Mouse (Mus musculus): ENCODE results near the gene Stat4. TPM values are rescaled to one million over a fixed set of nuclear protein-coding genes. Genes with fewer than 3 reads are reported as not detected.

The Stat4 gene
- polyA plus RNA-seq, 1 experiment from 2014 or later = 0.46 TPM

DNA sequence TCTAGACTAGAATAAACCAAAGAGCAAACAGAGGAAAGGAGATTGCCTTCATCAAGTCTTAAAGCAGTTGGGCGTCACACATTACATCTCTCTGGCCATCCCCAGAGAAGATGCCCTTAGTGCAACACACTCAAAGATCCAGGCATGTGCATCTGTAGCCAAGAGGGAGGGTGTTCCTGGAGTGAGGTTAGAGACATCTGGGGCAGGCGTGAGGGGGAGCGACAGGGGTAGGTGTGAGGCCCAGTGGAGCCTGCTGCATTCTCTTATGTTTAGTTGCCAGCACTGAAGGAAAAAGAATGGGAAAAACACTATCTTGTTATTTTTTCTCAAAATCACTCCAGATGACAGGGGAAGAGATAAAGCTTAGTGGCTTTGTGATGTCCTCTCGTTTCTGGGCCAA lies 156.2 kb downstream of the Stat4 start:
- H3K9ac ChIP-seq (ENCODE audit: low read length) = no peak overlapping the region
- no peaks in the 10 kb centered on the region for H3K27me3 ChIP-seq (ENCODE audit: control insufficient read depth, insufficient read depth, low read length)
- H3K4me1 ChIP-seq (replicated peaks; ENCODE audit: control insufficient read depth, insufficient read depth) = no peaks in the 10 kb centered on the region
- H3K36me3 ChIP-seq (ENCODE audit: control insufficient read depth, insufficient read depth, low read length) = peaks cover 16% of the 10 kb centered on the region; the same call in 1 of the 2 replicates
- ATAC-seq (ENCODE audit: low FRiP score, low TSS enrichment) (no peak), DNase-seq (ENCODE audit: low spot score) (no peak)
- H3K4me3 ChIP-seq (ENCODE audit: low read depth, low read length) = no peak overlapping the region
- WGBS = 78% methylated on average over 4 of the region's 4 CpGs
- TF ChIP-seq CTCF (IDR thresholded peaks at IDR 0.05; ENCODE audit: low read depth) (no peak), EP300 (optimal IDR thresholded peaks at IDR 0.05) (no peak)
- no peak overlapping the region for H3K27ac ChIP-seq (replicated peaks)
- no peak overlapping the region for H3K4me2 ChIP-seq (replicated peaks; ENCODE audit: low read depth)
- H3K9me3 ChIP-seq (ENCODE audit: control insufficient read depth, low read length) = no peaks in the 10 kb centered on the region

GRCm38 (mm10) chr1:52143596-52144156 lies 156.7 kb downstream of the Stat4 start:
- no peak overlapping the region for H3K27ac ChIP-seq (replicated peaks)
- no peaks in the 10 kb centered on the region for H3K9me3 ChIP-seq (ENCODE audit: control insufficient read depth, low read length)
- H3K4me3 ChIP-seq (ENCODE audit: low read depth, low read length) = no peak overlapping the region
- peaks cover 13% of the 10 kb centered on the region; the same call in 1 of the 2 replicates for H3K36me3 ChIP-seq (ENCODE audit: control insufficient read depth, insufficient read depth, low read length)
- 78% methylated on average over 7 of the region's 7 CpGs for WGBS
- no peak overlapping the region for H3K4me2 ChIP-seq (replicated peaks; ENCODE audit: low read depth)
- no peak for ATAC-seq (ENCODE audit: low FRiP score, low TSS enrichment)
- DNase-seq (ENCODE audit: low spot score) = no peak
- TF ChIP-seq CTCF (IDR thresholded peaks at IDR 0.05; ENCODE audit: low read depth) (no peak), EP300 (optimal IDR thresholded peaks at IDR 0.05) (no peak)
- no peak overlapping the region for H3K9ac ChIP-seq (ENCODE audit: low read length)
- H3K27me3 ChIP-seq (ENCODE audit: control insufficient read depth, insufficient read depth, low read length) = no peaks in the 10 kb centered on the region
- no peaks in the 10 kb centered on the region for H3K4me1 ChIP-seq (replicated peaks; ENCODE audit: control insufficient read depth, insufficient read depth)

DNA sequence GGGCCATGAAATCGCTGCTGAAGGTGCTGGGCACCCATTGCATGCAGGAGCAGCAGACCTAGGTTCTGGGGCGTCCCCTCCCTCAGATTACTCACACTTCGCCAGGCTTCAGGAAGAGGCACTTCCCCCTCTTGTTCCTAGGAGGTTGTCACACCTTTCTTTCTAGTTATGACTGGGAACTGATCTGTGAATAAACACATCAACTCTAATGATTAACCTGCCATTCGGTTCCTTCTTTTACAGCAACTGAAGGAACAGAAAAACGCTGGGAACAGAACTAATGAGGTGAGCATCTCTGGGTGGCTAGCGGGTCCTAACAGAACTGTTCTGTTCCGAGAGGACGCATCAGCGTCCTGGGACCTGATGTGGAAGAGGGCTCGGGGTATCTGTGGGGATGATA lies 158.0 kb downstream of the Stat4 start:
- Histone ChIP-seq H3K4me1 (replicated peaks; ENCODE audit: control insufficient read depth, insufficient read depth) (no peaks in the 10 kb centered on the region), H3K4me2 (replicated peaks; ENCODE audit: low read depth) (no peak overlapping the region), H3K27ac (replicated peaks) (no peak overlapping the region), H3K27me3 (ENCODE audit: control insufficient read depth, insufficient read depth, low read length) (no peaks in the 10 kb centered on the region), H3K36me3 (ENCODE audit: control insufficient read depth, insufficient read depth, low read length) (peaks cover 5% of the 10 kb centered on the region; the same call in 1 of the 2 replicates), H3K9ac (ENCODE audit: low read length) (no peak overlapping the region), H3K9me3 (ENCODE audit: control insufficient read depth, low read length) (no peaks in the 10 kb centered on the region), H3K4me3 (ENCODE audit: low read depth, low read length) (no peak overlapping the region)
- no peak for DNase-seq (ENCODE audit: low spot score)
- no peak for TF ChIP-seq EP300 (optimal IDR thresholded peaks at IDR 0.05)
- TF ChIP-seq CTCF (IDR thresholded peaks at IDR 0.05; ENCODE audit: low read depth) = no peak
- 57% methylated on average over 10 of the region's 10 CpGs for WGBS
- ATAC-seq (ENCODE audit: low FRiP score, low TSS enrichment) = peak; percentile 70

- no peak overlapping the region for H3K27ac ChIP-seq (replicated peaks)
- H3K9ac ChIP-seq (ENCODE audit: low read length) = no peak overlapping the region
- no peaks in the 10 kb centered on the region for H3K27me3 ChIP-seq (ENCODE audit: control insufficient read depth, insufficient read depth, low read length)
- WGBS = 54% methylated on average over 12 of the region's 12 CpGs
- H3K9me3 ChIP-seq (ENCODE audit: control insufficient read depth, low read length) = no peaks in the 10 kb centered on the region
- H3K4me2 ChIP-seq (replicated peaks; ENCODE audit: low read depth) = no peak overlapping the region
- ATAC-seq (ENCODE audit: low FRiP score, low TSS enrichment) (peak; percentile 66), DNase-seq (ENCODE audit: low spot score) (peak; percentile 53)
- no peaks in the 10 kb centered on the region for H3K4me1 ChIP-seq (replicated peaks; ENCODE audit: control insufficient read depth, insufficient read depth)
- no peak overlapping the region for H3K4me3 ChIP-seq (ENCODE audit: low read depth, low read length)
- TF ChIP-seq CTCF (IDR thresholded peaks at IDR 0.05; ENCODE audit: low read depth) (peak; percentile 85), EP300 (optimal IDR thresholded peaks at IDR 0.05) (no peak)
- no peaks in the 10 kb centered on the region; the same call in 1 of the 2 replicates for H3K36me3 ChIP-seq (ENCODE audit: control insufficient read depth, insufficient read depth, low read length)
These were observed 159.4 kb downstream of the Stat4 start for GRCm38 (mm10) chr1:52146214-52146970.

- no peak overlapping the region for H3K9ac ChIP-seq (ENCODE audit: low read length)
- no peaks in the 10 kb centered on the region for H3K27me3 ChIP-seq (ENCODE audit: control insufficient read depth, insufficient read depth, low read length)
- no peak overlapping the region for H3K27ac ChIP-seq (replicated peaks)
- 87% methylated on average over 2 of the region's 2 CpGs for WGBS
- H3K4me3 ChIP-seq (ENCODE audit: low read depth, low read length) = no peak overlapping the region
- H3K9me3 ChIP-seq (ENCODE audit: control insufficient read depth, low read length) = no peaks in the 10 kb centered on the region
- DNase-seq (ENCODE audit: low spot score) = no peak
- H3K36me3 ChIP-seq (ENCODE audit: control insufficient read depth, insufficient read depth, low read length) = no peaks in the 10 kb centered on the region; the same call in 1 of the 2 replicates
- H3K4me1 ChIP-seq (replicated peaks; ENCODE audit: control insufficient read depth, insufficient read depth) = no peaks in the 10 kb centered on the region
- no peak overlapping the region for H3K4me2 ChIP-seq (replicated peaks; ENCODE audit: low read depth)
- ATAC-seq (ENCODE audit: low FRiP score, low TSS enrichment) = no peak
- TF ChIP-seq EP300 (optimal IDR thresholded peaks at IDR 0.05) = no peak
- no peak for TF ChIP-seq CTCF (IDR thresholded peaks at IDR 0.05; ENCODE audit: low read depth)
These were observed 160.5 kb downstream of the Stat4 start for GRCm38 (mm10) chr1:52147431-52147830.

GRCm38 (mm10) chr1:52148178-52148577 lies 161.2 kb downstream of the Stat4 start:
- ATAC-seq (ENCODE audit: low FRiP score, low TSS enrichment) = no peak
- Histone ChIP-seq H3K4me3 (ENCODE audit: low read depth, low read length) (no peak overlapping the region), H3K9ac (ENCODE audit: low read length) (no peak overlapping the region), H3K4me2 (replicated peaks; ENCODE audit: low read depth) (no peak overlapping the region), H3K27me3 (ENCODE audit: control insufficient read depth, insufficient read depth, low read length) (no peaks in the 10 kb centered on the region), H3K36me3 (ENCODE audit: control insufficient read depth, insufficient read depth, low read length) (no peaks in the 10 kb centered on the region; the same call in 1 of the 2 replicates), H3K4me1 (replicated peaks; ENCODE audit: control insufficient read depth, insufficient read depth) (no peaks in the 10 kb centered on the region), H3K9me3 (ENCODE audit: control insufficient read depth, low read length) (no peaks in the 10 kb centered on the region), H3K27ac (replicated peaks) (no peak overlapping the region)
- TF ChIP-seq CTCF (IDR thresholded peaks at IDR 0.05; ENCODE audit: low read depth) (no peak), EP300 (optimal IDR thresholded peaks at IDR 0.05) (no peak)
- 81% methylated on average over 7 of the region's 7 CpGs for whole genome bisulfite sequencing
- no peak for DNase-seq (ENCODE audit: low spot score)

All from stomach, postnatal 0 days (tissue).